Mouse (Mus musculus): ENCODE results near the gene Stt3a. TPM values are rescaled to one million over a fixed set of nuclear protein-coding genes. Genes with fewer than 3 reads are reported as not detected.

The Stt3a gene
- polyA plus RNA-seq, 1 experiment: 224 TPM

GRCm38 (mm10) chr9:36726131-36727033 is 41.1 kb downstream of the Stt3a start:
- under 1% methylated on average over 53 of the region's 53 CpGs for WGBS
- peak; percentile 71 for DNase-seq (ENCODE audit: low read depth, low spot score)

- DNase-seq (ENCODE audit: low read depth, low spot score): no peak
- 81% methylated on average over 3 of the region's 3 CpGs for WGBS
These were observed 50.9 kb downstream of the Stt3a start for GRCm38 (mm10) chr9:36716624-36717023.

- no peak for DNase-seq (ENCODE audit: low read depth, low spot score)
- WGBS: 90% methylated on average over 6 of the region's 6 CpGs
These were observed 60.2 kb downstream of the Stt3a start for GRCm38 (mm10) chr9:36707304-36707703.

DNA sequence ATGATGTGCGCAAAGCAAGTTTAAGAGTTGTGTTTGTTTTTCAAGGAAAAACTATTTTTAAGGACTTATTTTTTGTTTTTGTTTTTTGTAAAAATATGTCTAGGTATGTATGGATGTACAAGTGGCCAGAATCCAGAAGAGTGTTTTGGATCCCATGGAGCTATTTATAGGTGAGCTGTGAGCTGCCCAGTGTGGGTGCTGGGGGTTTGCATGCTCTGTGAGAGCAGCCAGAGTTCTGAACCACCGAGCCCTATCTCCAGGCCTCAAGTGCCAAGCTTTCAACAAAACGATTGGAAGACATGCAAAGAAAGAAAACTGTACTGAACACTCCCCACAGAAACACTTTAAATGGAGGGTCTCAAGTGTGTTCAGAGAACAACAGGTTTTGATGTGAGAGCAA is 61.6 kb downstream of the Stt3a start:
- 78% methylated on average over 3 of the region's 3 CpGs for WGBS
- DNase-seq (ENCODE audit: low read depth, low spot score): no peak

DNA sequence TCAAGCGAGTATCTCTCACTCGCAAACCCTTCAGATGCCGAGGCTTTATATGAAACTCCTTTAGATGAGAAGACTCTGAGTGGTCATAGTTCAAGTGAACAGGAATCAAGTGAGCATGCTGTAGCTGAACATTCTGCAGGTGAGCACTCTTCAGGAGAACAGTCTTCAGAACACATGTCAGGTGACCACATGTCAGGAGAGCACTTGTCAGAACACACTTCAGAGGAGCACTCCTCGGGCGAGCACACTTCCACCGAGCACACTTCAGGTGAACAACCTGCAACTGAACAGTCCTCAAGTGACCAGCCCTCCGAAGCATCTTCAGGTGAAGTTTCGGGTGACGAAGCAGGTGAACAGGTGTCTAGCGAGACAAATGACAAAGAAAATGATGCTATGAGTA is 73.2 kb downstream of the Stt3a start:
- no peak for DNase-seq (ENCODE audit: low read depth, low spot score)
- WGBS: 91% methylated on average over 10 of the region's 10 CpGs

GRCm38 (mm10) chr9:36692920-36693319 is 74.6 kb downstream of the Stt3a start, which contains the start of gene Acrv1:
Acrv1 (plus strand) TSS chr9:36693220.
- DNase-seq (ENCODE audit: low read depth, low spot score): no peak
- 59% methylated on average over 1 of the region's 1 CpGs for WGBS

- no peak for DNase-seq (ENCODE audit: low read depth, low spot score)
These were observed 80.2 kb downstream of the Stt3a start for GRCm38 (mm10) chr9:36687329-36687728.

DNA sequence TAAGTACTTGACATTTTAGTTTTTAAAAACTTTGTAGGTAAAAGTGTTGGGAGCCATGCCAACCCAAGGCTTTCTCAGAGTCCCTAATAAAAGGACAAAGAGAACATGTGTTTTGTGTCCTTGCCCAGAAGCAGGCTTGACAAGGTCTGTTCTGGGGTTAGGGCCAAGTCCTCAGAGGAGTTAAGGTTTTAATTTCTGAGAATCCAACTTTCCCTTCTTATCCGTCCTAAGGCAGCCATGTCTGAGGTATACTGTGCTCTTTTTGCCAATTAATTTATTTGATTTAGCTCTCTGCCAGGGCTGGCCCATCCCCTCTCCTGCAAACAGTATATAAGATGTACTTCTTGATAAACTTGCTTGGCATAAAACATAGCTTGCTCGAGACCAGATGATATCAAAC is 86.1 kb downstream of the Stt3a start:
- 18% methylated on average over 2 of the region's 2 CpGs for WGBS
- no peak for DNase-seq (ENCODE audit: low read depth, low spot score)

Other genes with a start within 250 kb of the Stt3a start
- not detected in 2 replicates for gene Gm5615, start 225.7 kb downstream of the Stt3a start, polyA plus RNA-seq (2012; rRNA removed)
- not detected in 2 replicates for gene Gm17689, start 185.0 kb downstream of the Stt3a start, polyA plus RNA-seq (2012; rRNA removed)
- not detected in 2 replicates for gene A630095E13Rik, start 124.3 kb downstream of the Stt3a start, polyA plus RNA-seq (2012; rRNA removed)
- not detected in 2 replicates for gene Acrv1, start 74.5 kb downstream of the Stt3a start, polyA plus RNA-seq (2012; rRNA removed)
- 1.2 and 1.5 TPM in 2 replicates for gene Chek1, start 40.6 kb downstream of the Stt3a start, polyA plus RNA-seq (2012; rRNA removed)
- gene Ei24, start 29.7 kb upstream of the Stt3a start, polyA plus RNA-seq (2012; rRNA removed): 48.5 and 51.8 TPM in 2 replicates
- 1.2 TPM in 2 replicates for gene Fez1, start 54.2 kb upstream of the Stt3a start, polyA plus RNA-seq (2012; rRNA removed)